In the genomic region with DNA sequence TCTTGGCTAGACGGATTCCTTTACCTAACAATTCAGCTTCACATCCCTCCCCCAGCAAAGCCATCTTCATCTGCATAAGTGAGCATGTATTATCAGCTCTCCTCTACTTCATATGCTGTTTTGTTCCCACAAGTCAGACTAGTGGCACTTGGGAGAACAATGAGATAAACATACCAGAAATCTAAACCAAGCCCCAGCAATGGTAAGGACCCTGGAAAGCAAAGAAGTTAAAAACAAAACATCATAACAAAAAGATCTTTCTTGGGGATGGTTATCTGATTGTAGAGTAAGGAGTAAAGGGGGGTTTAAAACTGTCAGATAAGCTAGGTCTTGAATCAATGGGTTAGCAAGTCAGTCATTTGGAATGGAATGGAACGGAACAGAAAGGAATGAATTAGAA, we compare ENCODE assay signal across 8 mouse cellular contexts. TPM values are rescaled to one million over a fixed set of nuclear protein-coding genes. Genes with fewer than 3 reads are reported as not detected.
DNase-seq lines count a peak whose midpoint lies in the region; ATAC-seq and TF ChIP-seq lines count a peak whose summit lies in the region.

No protein-coding gene starts in this region.

- H3K27ac ChIP-seq in lung, postnatal 0 days (ENCODE audit: low read length), result 0 out of 2 replicates have a peak overlapping the region, but pooled peaks have one; percentile 68
- peak overlapping the region; percentile 83; the same call in 1 of the 2 replicates for H3K27ac ChIP-seq in embryonic facial prominence, embryonic 14.5 days (replicated peaks; ENCODE audit: low read depth, low read length)
- H3K27ac ChIP-seq in limb, embryonic 10.5 days, result peak overlapping the region; percentile 95
- H3K27ac ChIP-seq in neural tube, embryonic 15.5 days (replicated peaks), result peak overlapping the region; percentile 94

- no peaks in the 10 kb centered on the region for H3K36me3 ChIP-seq in lung, postnatal 0 days (ENCODE audit: insufficient read depth, low read length)
- no peaks in the 10 kb centered on the region for H3K36me3 ChIP-seq in embryonic facial prominence, embryonic 14.5 days (ENCODE audit: control insufficient read depth, insufficient read depth, low read length)
- peaks cover 42% of the 10 kb centered on the region for H3K36me3 ChIP-seq in limb, embryonic 10.5 days
- H3K36me3 ChIP-seq in neural tube, embryonic 15.5 days, result peaks cover 8% of the 10 kb centered on the region; the same call in 1 of the 2 replicates

- no peak for DNase-seq in lung, postnatal 0 days (ENCODE audit: low spot score)
- DNase-seq in lung, postnatal 10 days, result no peak
- no peak for DNase-seq in embryonic facial prominence, embryonic 14.5 days (ENCODE audit: low spot score)
- DNase-seq in limb, embryonic 10.5 days (ENCODE audit: low spot score), result no peak
- no peak for DNase-seq in cerebellum, adult 9-10 months
- DNase-seq in c-Kit-positive CD71-positive TER-119-positive erythroid progenitor cells, embryonic 14.5 days (ENCODE audit: low spot score), result no peak
- DNase-seq in yolk sac, embryonic 10.5 days (ENCODE audit: low spot score), result no peak

- no peak for ATAC-seq in lung, postnatal 0 days
- ATAC-seq in embryonic facial prominence, embryonic 14.5 days (ENCODE audit: low read depth), result no peak
- ATAC-seq in neural tube, embryonic 15.5 days (ENCODE audit: low FRiP score), result no peak

- H3K9me3 ChIP-seq in lung, postnatal 0 days (ENCODE audit: low read length), result no peaks in the 10 kb centered on the region
- no peaks in the 10 kb centered on the region for H3K9me3 ChIP-seq in embryonic facial prominence, embryonic 14.5 days (ENCODE audit: control insufficient read depth, low read length)
- no peaks in the 10 kb centered on the region for H3K9me3 ChIP-seq in limb, embryonic 10.5 days (replicated peaks)
- H3K9me3 ChIP-seq in neural tube, embryonic 15.5 days (replicated peaks), result no peaks in the 10 kb centered on the region

- H3K9ac ChIP-seq in lung, postnatal 0 days (replicated peaks; ENCODE audit: low read depth), result no peak overlapping the region
- peak overlapping the region; percentile 97 for H3K9ac ChIP-seq in embryonic facial prominence, embryonic 14.5 days (ENCODE audit: low read depth, low read length)
- H3K9ac ChIP-seq in neural tube, embryonic 15.5 days (replicated peaks), result peak overlapping the region; percentile 97

- peak overlapping the region; percentile 73 for H3K4me2 ChIP-seq in lung, postnatal 0 days (replicated peaks; ENCODE audit: low read depth, low read length)
- peak overlapping the region; percentile 69 for H3K4me2 ChIP-seq in embryonic facial prominence, embryonic 14.5 days (ENCODE audit: low read depth, low read length)
- peak overlapping the region; percentile 61 for H3K4me2 ChIP-seq in neural tube, embryonic 15.5 days

- H3K4me3 ChIP-seq in lung, postnatal 0 days (ENCODE audit: low read depth, low read length), result peak overlapping the region; percentile 92
- peak overlapping the region; percentile 89 for H3K4me3 ChIP-seq in embryonic facial prominence, embryonic 14.5 days (ENCODE audit: low read depth, low read length)
- H3K4me3 ChIP-seq in limb, embryonic 10.5 days, result peak overlapping the region; percentile 75
- peak overlapping the region; percentile 93 for H3K4me3 ChIP-seq in neural tube, embryonic 15.5 days (replicated peaks)

- H3K27me3 ChIP-seq in lung, postnatal 0 days (replicated peaks; ENCODE audit: insufficient read depth, low read length), result no peaks in the 10 kb centered on the region
- no peaks in the 10 kb centered on the region for H3K27me3 ChIP-seq in embryonic facial prominence, embryonic 14.5 days (replicated peaks; ENCODE audit: control insufficient read depth, insufficient read depth, low read length)
- no peaks in the 10 kb centered on the region for H3K27me3 ChIP-seq in limb, embryonic 10.5 days (ENCODE audit: low read depth, poor library complexity, severe bottlenecking)
- no peaks in the 10 kb centered on the region for H3K27me3 ChIP-seq in neural tube, embryonic 15.5 days (replicated peaks)

- no peak for TF ChIP-seq CTCF in lung, postnatal 0 days (IDR thresholded peaks at IDR 0.05)

- 24% methylated on average over 2 of the region's 2 CpGs for WGBS in lung, postnatal 0 days
- 14% methylated on average over 2 of the region's 2 CpGs for WGBS in embryonic facial prominence, embryonic 14.5 days
- WGBS in limb, embryonic 10.5 days, result 21% methylated on average over 2 of the region's 2 CpGs
- WGBS in neural tube, embryonic 15.5 days, result 6% methylated on average over 2 of the region's 2 CpGs

- no peak for TF ChIP-seq EP300 in lung, postnatal 0 days (IDR thresholded peaks at IDR 0.05)

- no peaks in the 10 kb centered on the region for H3K4me1 ChIP-seq in lung, postnatal 0 days (ENCODE audit: insufficient read depth, low read depth, low read length)
- H3K4me1 ChIP-seq in embryonic facial prominence, embryonic 14.5 days (ENCODE audit: control insufficient read depth, insufficient read depth, low read length), result peaks cover 10% of the 10 kb centered on the region; the same call in 1 of the 2 replicates
- peaks cover 15% of the 10 kb centered on the region for H3K4me1 ChIP-seq in limb, embryonic 10.5 days
- H3K4me1 ChIP-seq in neural tube, embryonic 15.5 days, result peaks cover 39% of the 10 kb centered on the region

RNA-seq across cellular contexts. Expression of a gene that starts 0.9 kb away (rescaled TPM):
- polyA plus RNA-seq in lung, postnatal 0 days (2015; fragmentation: Nextera tagmentation; extraction: Ambion mirVana), result 43.1 and 43.5 TPM in 2 replicates
- 62.9 and 74.7 TPM in 2 replicates for polyA plus RNA-seq in embryonic facial prominence, embryonic 14.5 days (2014; fragmentation: Nextera tagmentation; extraction: Ambion mirVana)
- 177 and 183 TPM in 2 replicates for polyA plus RNA-seq in limb, embryonic 10.5 days (2016; fragmentation: Nextera tagmentation; extraction: Ambion mirVana)
- 199 and 224 TPM in 2 replicates for polyA plus RNA-seq in neural tube, embryonic 15.5 days (2015; fragmentation: Nextera tagmentation; extraction: Ambion mirVana)

RNA-seq across cellular contexts. Expression of a gene that starts 15.4 kb away (rescaled TPM):
- 14.7 and 18.6 TPM in 2 replicates for polyA plus RNA-seq in lung, postnatal 0 days (2015; fragmentation: Nextera tagmentation; extraction: Ambion mirVana)
- polyA plus RNA-seq in embryonic facial prominence, embryonic 14.5 days (2014; fragmentation: Nextera tagmentation; extraction: Ambion mirVana), result 27.0 and 33.9 TPM in 2 replicates
- polyA plus RNA-seq in limb, embryonic 10.5 days (2016; fragmentation: Nextera tagmentation; extraction: Ambion mirVana), result 37.5 and 54.1 TPM in 2 replicates
- polyA plus RNA-seq in neural tube, embryonic 15.5 days (2015; fragmentation: Nextera tagmentation; extraction: Ambion mirVana), result 74.8 and 94.6 TPM in 2 replicates

RNA-seq across cellular contexts. Expression of a gene that starts 19.8 kb away (rescaled TPM):
- polyA plus RNA-seq in lung, postnatal 0 days (2015; fragmentation: Nextera tagmentation; extraction: Ambion mirVana), result 284 and 354 TPM in 2 replicates
- polyA plus RNA-seq in embryonic facial prominence, embryonic 14.5 days (2014; fragmentation: Nextera tagmentation; extraction: Ambion mirVana), result 320 and 345 TPM in 2 replicates
- 562 and 563 TPM in 2 replicates for polyA plus RNA-seq in limb, embryonic 10.5 days (2016; fragmentation: Nextera tagmentation; extraction: Ambion mirVana)
- 479 and 502 TPM in 2 replicates for polyA plus RNA-seq in neural tube, embryonic 15.5 days (2015; fragmentation: Nextera tagmentation; extraction: Ambion mirVana)

RNA-seq across cellular contexts. Expression of a gene that starts 24.9 kb away (rescaled TPM):
- polyA plus RNA-seq in lung, postnatal 0 days (2015; fragmentation: Nextera tagmentation; extraction: Ambion mirVana), result 0.41 and 0.52 TPM in 2 replicates
- 12.9 and 21.2 TPM in 2 replicates for polyA plus RNA-seq in embryonic facial prominence, embryonic 14.5 days (2014; fragmentation: Nextera tagmentation; extraction: Ambion mirVana)
- polyA plus RNA-seq in limb, embryonic 10.5 days (2016; fragmentation: Nextera tagmentation; extraction: Ambion mirVana), result 13.8 and 19.5 TPM in 2 replicates
- polyA plus RNA-seq in neural tube, embryonic 15.5 days (2015; fragmentation: Nextera tagmentation; extraction: Ambion mirVana), result 1.3 and 6.9 TPM in 2 replicates

RNA-seq across cellular contexts. Expression of a gene that starts 29.8 kb away (rescaled TPM):
- 45.2 and 47.7 TPM in 2 replicates for polyA plus RNA-seq in lung, postnatal 0 days (2015; fragmentation: Nextera tagmentation; extraction: Ambion mirVana)
- 20.9 and 22.9 TPM in 2 replicates for polyA plus RNA-seq in embryonic facial prominence, embryonic 14.5 days (2014; fragmentation: Nextera tagmentation; extraction: Ambion mirVana)
- 5.9 and 9.0 TPM in 2 replicates for polyA plus RNA-seq in limb, embryonic 10.5 days (2016; fragmentation: Nextera tagmentation; extraction: Ambion mirVana)
- polyA plus RNA-seq in neural tube, embryonic 15.5 days (2015; fragmentation: Nextera tagmentation; extraction: Ambion mirVana), result 53.0 and 60.0 TPM in 2 replicates
